Mouse (Mus musculus): ENCODE data around the gene Trub1. TPM values are rescaled to one million over a fixed set of nuclear protein-coding genes. Genes with fewer than 3 reads are reported as not detected.

The Trub1 gene
- polyA plus RNA-seq (2012; rRNA removed), result 7.0 and 7.7 TPM in 2 replicates

GRCm38 (mm10) chr19:57452492-57453217, at the start of gene Trub1:
Gene Trub1, plus strand, starts transcription at chr19:57452912.

Other genes with a start within 250 kb of the Trub1 start
- gene Ablim1, start 138.0 kb upstream of the Trub1 start, polyA plus RNA-seq (2012; rRNA removed), result 2.5 and 3.2 TPM in 2 replicates
- 4.5 and 5.4 TPM in 2 replicates for gene Fam160b1, start 92.2 kb upstream of the Trub1 start, polyA plus RNA-seq (2012; rRNA removed)
- 1.4 TPM in 2 replicates for gene Atrnl1, start 158.1 kb downstream of the Trub1 start, polyA plus RNA-seq (2012; rRNA removed)